Mouse (Mus musculus) forelimb bud, embryonic 11.5 days (tissue): Measurements from ENCODE around the gene Tdrd6.
A peak's percentile ranks its signal among the peaks of the same experiment; 100 is the strongest.

ENCODE experiments used
- DNase-seq: peaks from one replicate; pipeline ENCODE4 v3.0.0-alpha.2; 2012; ENCODE audit warnings: low read depth, low spot score

Gene Tdrd6

DNA sequence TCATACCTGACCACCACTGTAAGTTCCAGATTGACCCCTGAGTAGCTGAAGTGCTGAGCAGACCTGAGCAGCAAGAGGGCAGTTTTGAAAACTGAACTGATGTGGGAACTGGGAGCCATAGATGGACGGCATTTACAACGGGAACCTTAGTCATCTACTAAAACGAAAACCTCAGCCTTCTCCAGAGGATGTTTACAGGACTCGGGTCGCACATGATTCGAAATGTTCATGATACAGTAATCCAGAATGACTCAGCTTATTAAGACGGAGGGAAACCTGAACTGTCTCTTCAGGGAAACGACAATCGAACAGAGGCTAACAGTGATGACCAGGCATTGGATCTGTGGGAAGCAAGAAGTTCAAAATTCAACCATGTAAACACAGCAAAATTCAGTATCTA is 10.9 kb downstream of the Tdrd6 start:
- no peak for DNase-seq

DNA sequence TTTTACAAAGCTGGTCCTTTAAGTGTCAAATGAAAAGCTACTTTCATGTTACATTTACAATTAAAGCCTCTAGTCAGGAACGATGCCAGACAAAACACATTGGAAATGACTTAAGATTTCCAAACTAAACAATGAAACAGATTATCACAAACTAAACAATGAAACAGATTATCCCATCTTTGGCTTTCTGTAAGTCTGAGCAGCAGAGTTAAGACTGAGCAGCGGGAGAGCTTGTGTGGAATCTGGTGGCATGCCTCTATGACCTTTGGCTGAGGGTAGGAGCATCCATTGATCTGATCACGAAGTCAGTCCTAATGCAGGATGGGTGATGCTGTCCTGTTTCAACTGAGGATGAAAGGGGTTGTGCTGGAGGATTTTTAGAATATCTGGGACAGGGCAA is 17.9 kb downstream of the Tdrd6 start:
- DNase-seq = no peak

DNA sequence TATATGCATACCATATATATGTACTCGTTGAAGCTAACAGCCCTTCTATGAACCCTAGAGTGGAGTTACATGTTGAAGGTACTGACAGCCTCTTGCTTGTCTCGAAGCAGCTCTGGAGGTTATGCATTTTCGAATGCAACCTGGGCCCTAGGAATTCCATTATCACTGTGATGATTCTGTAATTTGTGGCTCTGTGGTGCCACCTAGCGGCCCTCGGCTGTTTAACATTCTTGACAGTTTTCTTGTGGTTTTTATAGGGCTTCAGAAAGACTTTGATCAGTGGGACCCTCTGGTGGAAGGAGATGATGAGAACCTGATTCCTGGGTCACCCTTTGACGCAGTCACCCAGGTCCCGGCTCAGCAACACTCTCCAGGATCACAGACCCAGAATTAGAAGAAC is 18.5 kb downstream of the Tdrd6 start:
- DNase-seq = peak; percentile 78

DNA sequence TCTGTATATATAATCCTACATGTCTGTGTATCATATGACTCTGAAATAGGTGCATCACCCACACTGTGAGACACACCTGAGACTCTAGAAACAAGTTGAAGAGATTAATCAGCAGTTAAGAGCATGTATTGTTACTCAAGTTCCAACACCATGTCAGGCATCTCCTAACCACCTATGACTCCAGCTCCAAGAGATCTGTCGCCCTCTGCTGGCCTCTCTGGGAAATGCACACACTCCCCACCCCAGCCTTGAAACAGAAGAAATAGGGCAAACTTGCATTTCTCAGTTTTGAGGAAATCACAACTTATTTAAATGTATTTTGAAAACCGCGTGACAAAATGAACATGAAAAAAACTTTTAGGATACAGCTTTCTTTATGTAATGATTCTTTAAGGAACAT is 23.4 kb downstream of the Tdrd6 start:
- peak; percentile 72 for DNase-seq

DNA sequence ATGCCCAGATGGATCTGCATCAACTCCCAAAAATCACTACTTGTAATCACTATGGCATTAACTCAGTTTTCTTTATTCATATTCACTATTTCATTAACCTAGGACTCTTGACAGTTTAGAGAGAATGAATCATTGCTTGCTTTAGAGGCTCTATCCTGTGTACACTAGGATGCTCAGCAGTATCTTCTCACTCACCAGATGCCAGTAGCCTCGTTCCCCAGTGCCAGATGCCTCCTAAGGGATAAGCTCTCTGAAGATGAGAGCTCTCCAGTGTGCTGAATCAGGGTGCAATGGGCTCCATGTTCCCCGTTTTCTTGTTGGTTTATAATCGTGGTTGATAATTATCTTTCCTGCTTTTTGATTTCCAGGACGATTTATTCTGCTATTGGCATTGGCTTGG is 31.4 kb downstream of the Tdrd6 start:
- no peak for DNase-seq

DNA sequence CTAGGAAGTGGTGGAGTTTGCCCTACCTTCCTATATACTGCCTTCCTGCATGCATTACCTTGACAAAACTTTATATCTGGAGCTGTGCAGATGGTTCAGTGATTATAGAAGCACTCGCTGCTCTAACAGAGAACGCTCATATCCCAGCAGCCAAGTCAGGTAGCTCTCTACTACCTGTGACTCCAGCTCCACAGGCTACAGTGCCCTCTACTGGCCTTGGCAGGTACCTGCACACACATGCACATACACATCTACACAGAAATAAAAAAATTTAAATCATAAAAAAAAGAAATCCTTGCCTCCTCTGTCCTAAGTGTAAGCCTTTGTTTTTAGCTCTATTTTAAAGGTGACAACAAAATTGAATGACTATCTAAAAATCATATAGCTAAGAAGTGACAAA is 32.4 kb downstream of the Tdrd6 start:
- DNase-seq = no peak

DNA sequence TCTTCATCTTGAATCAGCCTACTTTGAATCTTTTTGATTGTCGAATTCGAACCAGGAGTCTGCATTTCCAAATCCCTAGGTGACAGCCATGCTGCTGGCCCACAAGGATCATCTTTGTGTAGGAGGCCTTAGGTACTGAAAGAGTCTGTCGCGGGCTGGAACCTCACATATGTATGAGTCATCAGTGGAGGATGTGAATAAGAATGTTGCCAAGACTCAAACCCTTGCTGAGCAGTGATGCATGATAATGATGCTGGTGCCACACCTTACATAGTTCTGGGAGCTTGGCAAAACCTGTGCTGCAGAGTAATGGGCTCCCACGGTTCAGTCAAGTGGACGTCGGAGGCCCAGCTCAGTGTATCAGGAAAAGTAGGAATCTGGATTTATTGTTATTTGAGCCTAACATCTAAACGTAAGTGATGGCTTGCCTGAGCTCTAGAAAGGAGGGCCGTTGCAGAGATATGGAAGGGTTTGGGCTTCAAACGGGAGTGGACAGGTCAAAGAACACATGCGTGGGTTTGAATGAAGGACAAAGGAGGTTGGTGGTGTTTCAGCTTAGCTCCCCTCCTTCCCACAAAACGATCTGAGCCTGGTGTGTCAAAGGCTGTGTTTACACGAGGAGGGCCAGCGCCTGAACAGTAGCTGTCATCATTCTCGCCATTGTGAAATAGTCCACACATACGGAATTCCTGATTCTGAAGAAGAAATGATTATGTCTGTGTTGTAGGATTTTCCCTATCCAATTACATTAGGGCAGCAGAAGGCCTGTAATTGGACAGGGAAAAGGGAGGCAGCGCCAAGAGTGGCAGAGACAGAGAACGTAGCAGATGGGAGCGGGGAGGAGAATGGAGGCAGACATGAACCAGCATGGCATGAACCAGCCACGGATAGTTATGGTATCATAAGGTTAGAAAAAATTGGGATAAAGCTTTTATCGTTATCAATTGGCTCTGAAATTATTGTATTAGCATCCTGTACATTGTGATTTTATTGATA is 37.5 kb downstream of the Tdrd6 start:
- DNase-seq = no peak

DNA sequence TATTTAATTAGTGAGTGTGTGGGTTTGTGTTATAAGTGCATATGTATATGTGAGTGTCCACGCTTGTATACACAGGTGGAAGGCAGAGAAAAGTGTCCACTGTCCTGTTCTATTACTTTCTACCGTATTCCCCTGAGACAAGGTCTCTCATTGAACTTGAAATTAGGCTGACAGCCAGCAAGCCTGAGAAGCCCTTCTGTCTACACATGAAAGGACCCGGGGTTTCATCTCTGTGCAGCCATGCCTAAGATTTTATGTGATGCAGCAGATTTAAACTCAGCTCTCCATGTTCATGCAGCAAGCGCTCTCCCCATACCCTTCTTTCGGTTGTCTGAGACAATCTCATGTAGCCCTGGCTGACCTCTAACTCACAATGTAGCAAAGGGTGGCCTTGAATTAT is 39.6 kb downstream of the Tdrd6 start:
- no peak for DNase-seq

DNA sequence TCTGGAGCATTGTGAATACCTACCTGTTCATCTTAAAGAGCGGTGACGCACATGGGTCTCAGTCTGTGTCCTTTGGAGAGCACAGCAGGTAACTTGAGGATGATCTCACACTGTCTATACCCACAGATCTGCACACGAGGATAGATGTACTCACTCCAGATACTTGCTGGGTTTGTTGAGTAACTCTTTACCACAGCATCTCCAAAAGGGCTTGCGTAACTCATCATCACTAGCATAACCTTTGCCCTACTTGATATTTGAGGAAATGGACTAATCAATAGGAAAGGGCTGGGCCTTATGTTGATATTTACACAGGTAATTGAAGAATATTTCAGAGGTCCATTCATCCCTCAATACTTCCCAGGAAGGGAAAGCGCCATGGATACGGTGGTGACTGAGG is 40.3 kb downstream of the Tdrd6 start:
- no peak for DNase-seq

DNA sequence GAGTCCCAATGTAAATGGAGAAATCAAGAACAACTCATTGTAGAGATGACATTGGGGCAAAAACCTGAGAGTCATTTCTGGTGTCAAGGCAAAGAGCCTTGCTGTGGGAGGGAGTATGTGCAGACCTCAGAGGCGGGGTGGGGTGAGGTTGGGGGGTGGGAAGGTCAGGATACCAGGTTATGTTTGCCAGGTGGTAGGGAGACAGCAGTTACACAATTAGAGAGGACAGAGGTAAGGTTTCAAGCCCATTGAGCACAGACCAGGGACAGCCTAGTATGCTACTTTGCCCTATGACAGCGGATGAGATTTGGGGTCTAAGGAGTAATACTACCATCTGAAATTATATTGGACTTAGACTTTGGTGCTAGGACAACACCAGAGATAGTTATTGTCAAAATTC is 42.8 kb downstream of the Tdrd6 start:
- no peak for DNase-seq

DNA sequence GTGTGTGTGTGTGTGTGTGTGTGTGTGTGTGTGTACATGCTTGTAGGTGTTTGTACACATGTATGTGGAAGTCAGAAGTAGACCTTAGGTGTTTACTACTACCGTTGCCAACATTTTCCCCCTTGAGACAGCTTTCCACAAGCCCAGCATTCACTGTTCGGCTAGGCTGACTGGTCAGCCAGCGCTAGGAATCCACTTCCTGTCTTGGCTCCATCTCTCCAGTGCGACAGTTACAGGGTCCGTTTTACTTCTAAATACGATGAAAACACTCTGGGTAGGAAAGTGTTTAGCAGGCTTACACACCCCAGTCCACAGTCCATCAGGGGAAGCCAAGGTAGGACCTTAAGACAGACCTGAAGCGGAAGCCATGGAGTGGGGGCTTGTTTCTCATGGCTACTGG is 45.3 kb downstream of the Tdrd6 start:
- no peak for DNase-seq

DNA sequence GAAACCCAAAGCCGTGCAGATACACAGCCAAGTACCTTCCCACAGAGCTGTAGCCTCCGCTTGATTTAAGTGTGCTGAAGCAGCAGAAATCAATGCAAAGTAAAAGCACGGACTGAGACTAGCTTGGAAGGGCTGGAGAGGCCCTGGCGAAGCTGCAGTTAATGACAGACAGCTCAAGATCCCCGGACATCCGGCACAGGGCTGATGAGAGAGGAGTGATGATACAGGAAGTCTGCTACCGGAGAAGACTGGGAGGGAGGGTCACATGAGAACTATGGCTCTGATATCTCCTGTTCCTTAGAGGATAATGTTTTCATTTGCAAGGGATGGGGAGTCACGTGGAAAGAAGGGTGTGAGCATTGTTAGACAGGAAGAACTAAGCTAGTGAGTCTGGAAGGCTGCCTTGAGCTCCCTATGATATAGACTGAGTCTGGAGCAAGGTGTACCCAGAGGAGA is 49.1 kb downstream of the Tdrd6 start:
- DNase-seq = no peak

DNA sequence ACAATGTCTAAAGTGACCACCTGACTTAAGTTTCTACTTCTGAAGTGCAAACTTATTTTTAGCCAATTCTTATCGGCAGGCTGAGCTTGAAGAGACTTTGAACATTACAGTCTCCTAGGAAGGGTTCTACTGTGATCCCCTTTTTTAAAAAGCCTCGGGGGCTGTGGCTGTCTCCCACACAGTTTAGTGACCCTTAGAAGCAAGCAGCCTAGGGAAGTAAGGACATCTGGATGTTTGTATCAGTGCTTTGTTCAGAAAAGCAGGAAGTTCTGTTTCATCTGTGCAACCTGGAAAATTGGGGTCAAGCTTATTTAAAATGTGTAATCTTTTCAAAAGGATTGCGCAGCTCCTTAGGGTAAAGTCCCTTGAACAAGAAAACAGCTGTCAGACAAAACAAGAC is 49.6 kb downstream of the Tdrd6 start:
- no peak for DNase-seq

DNA sequence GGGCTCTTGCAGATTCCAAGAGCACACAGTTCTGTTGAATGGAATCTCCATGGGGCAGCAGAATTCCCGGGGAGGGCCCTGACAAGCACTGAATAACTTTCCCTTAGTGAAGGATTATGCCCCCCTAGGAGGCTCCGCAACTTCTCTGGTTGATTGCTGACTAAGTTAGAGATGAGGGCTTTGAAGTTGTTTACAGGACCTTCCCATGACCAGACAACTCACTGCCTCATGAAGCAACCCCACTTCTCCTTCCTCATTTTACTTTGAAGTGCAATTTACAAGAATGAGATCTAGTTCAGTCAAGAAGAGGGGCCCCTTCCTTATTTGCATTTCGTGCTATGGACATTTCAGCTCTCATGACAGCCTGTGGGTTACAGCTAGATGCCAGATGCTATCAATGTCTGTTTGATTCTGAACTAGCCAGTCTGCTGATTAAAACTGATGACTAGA is 56.5 kb downstream of the Tdrd6 start:
- DNase-seq = no peak

DNA sequence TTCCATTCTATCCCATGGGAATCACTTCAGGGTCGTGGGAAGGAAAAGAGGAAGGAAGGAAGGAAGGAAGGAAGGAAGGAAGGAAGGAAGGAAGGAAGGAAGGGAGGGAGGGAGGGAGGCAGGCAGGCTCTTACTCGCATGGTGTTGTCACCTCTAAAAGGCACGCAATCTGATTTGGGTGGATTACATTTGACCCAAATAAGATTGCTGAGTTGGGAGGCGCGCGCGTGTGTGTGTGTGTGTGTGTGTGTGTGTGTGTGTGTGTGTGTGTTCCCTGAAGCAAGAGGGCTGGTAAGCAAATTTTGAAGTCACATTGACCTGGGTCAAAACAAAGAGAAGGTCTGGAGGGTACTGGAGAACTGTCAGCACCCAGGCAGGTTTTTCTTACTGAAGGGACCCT is 60.8 kb downstream of the Tdrd6 start:
- no peak for DNase-seq

DNA sequence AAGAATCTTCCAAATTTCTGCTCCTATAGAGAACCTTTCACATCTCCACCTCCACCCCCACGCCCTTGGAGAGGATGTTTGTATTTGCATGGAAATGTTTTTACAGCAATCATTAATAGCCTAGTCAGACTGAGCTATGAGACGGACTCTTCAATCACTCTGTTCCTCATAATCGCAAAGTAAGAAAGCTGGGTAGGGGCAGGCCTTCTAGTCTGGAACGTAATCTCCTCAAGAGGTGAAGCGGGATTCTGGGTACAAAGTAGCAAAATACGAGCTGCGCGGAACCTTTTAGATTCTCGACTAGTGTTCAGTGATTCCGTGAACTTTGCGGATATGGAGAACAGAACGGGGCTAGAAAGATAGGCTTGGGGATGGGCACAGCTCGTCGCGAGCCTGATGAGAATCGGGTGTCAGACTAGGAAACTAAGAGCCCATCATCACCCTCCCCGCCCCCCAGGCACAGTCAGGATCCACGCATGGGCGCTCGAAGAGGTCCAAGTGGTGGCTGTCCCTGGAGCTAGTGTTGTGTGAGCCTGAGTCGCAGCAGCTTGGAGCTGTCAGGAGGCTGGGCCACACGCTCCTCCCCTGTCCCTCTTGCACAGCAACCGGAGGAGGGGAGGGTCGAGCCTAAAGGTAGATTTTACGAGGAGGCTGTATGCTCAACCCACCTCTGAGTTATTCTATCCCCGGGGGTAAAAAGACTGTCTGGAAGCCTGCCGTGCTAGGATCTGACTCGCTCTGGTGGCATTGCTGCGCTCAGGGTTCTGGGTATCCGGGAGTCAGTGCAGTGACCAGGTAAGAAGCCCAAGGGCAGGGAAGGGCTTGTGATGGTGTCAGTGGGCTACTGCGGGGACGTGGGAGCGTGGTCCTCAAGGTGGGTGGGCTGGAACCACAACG is 61.9 kb downstream of the Tdrd6 start, which contains the start of gene Pla2g7:
Pla2g7 (plus strand) TSS at position 107 of the 897 bp plus-strand sequence.
- DNase-seq = peak; percentile 49

DNA sequence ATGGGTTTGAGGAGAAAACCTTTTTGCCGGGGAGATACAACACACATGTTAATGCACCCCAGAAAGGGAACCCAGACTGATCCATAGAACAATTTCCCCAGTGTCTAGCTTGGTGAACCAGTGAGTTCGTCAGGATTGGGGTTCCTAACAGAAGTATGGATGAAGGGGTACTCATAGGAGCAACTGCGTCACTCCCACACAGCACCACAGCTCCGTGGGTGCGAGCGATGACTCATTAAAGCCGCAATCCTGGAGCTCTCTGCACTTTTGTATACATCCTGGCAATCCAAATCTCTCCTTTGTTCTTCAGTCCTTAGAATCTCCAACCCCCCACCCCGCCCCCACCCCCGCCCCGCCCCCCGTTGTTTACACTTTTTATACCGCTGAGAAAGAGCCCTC is 62.5 kb downstream of the Tdrd6 start:
- DNase-seq = no peak
